Mouse (Mus musculus): ENCODE results near the gene Iqub.

Gene Iqub

GRCm38 (mm10) chr6:24527155-24528063, 12.5 kb upstream of the Iqub start, which contains the start of gene Ndufa5:
Gene Ndufa5 (minus strand): TSS chr6:24528013.
- peak; percentile 21; the same call in 1 of the 2 replicates for TF ChIP-seq GATA4 (IDR thresholded peaks at IDR 0.05; ENCODE audit: insufficient replicate concordance, low read length)

GRCm38 (mm10) chr6:24525705-24526104, 10.8 kb upstream of the Iqub start:
- no peak for TF ChIP-seq GATA4 (IDR thresholded peaks at IDR 0.05; ENCODE audit: insufficient replicate concordance, low read length)

DNA sequence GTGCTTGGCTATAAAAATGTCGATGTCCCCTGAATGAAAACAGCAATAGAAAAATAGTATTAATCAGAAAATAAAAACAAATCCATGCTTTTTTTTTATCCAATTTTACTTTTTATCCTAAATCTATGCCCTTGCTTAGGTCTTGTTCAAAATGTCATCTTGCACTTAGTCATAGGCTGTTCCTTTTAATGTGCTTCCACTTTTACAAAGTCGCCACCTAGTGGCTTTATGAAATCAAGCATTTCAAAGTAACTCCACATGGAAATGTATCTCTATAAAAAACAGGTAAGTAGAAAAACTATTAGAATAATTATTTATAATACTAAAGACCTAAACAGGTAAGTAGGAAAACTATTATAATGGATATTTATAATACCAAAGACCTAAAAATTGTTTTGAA, 1.3 kb upstream of the Iqub start:
- no peak for TF ChIP-seq GATA4 (IDR thresholded peaks at IDR 0.05; ENCODE audit: insufficient replicate concordance, low read length)

- TF ChIP-seq GATA4 (IDR thresholded peaks at IDR 0.05; ENCODE audit: insufficient replicate concordance, low read length), result no peak
Measured at GRCm38 (mm10) chr6:24504141-24504540, 10.7 kb downstream of the Iqub start.

DNA sequence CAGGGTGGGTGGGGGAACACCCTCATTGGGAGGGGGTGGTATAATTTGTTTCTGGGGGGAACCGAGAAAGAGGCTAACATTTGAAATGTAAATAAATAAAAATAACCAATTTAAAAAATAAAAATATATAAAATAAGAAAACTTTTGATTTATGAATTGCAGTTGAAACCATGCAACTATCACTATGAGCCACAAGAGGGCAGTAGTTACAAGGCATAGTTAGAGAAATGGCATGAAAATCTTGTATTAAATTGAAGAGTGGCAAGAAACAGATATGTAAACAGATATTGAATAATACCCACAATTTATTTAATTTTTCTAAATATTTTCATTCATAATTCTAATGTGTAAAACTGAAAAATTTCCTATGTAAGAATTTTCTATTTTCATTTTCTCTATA, 24.5 kb downstream of the Iqub start:
- TF ChIP-seq GATA4 (IDR thresholded peaks at IDR 0.05; ENCODE audit: insufficient replicate concordance, low read length), result no peak

DNA sequence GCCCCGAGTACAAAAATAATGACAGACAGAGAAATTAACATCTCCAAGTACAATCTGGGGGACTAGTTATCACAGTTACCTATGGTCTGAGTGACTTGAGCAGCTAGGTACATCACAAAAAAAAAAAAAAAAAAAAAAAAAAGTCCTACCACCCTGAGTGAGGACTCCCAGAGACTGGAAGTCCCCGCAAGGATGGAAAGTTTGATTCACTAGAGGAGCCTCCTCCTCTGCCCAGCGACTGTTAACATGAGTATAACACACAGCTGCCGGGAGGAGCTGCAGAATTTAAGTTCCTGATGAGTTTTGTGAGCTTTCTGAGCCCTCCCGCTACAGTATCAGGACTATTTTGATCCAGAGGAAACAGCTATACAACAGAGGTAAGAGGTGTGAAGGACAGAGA, 28.3 kb downstream of the Iqub start:
- TF ChIP-seq GATA4 (IDR thresholded peaks at IDR 0.05; ENCODE audit: insufficient replicate concordance, low read length), result no peak

DNA sequence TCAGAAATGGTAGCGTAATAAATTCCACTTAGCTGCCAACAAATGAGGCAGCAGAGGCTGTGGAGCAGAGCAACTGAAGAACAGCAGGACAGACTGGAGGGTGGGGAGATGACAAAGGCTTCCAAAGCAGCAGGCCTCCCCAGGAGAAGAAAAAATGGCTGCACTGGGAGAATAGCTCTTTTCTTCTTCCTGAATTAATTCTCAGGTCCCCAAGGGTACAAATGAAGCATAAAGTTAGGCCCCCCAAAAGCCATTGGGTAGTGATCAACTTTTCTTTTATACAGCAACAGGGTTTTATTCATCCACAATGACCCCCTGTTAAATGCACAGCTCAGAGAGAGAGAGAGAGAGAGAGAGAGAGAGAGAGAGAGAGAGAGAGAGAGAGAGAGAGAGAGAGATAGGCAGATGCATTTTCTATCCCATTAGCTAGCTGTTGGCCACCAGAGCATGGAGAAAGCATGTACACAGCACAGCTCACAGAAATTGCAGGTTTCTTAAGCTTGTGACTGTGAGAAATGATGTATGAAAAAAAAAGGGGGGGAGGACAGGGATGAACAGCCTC, 44.2 kb downstream of the Iqub start:
- no peak for TF ChIP-seq GATA4 (IDR thresholded peaks at IDR 0.05; ENCODE audit: insufficient replicate concordance, low read length)

GRCm38 (mm10) chr6:24470135-24470534, 44.7 kb downstream of the Iqub start:
- TF ChIP-seq GATA4 (IDR thresholded peaks at IDR 0.05; ENCODE audit: insufficient replicate concordance, low read length), result no peak

DNA sequence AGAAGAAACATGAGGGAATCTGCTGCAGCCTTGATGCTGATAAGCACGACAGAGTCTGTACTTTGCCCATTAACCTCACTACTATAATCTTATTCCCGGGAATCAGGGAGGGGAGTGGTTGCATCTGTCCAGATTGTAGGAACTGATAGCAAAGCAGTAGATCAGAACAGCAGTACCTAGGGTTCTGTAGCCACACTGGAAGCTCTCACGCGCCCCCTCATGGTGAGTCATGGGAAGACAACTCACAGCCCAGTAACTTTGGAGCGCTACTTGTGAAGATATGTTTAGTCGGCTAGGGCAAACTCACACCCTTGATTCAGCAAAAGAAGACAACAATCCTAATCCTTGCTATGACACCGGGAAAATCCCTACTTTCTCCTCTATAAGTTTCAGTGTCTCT, 58.8 kb downstream of the Iqub start:
- peak; percentile 39; the same call in 1 of the 2 replicates for TF ChIP-seq GATA4 (IDR thresholded peaks at IDR 0.05; ENCODE audit: insufficient replicate concordance, low read length)

- TF ChIP-seq GATA4 (IDR thresholded peaks at IDR 0.05; ENCODE audit: insufficient replicate concordance, low read length), result no peak
Measured at GRCm38 (mm10) chr6:24451026-24451821, 63.6 kb downstream of the Iqub start.

DNA sequence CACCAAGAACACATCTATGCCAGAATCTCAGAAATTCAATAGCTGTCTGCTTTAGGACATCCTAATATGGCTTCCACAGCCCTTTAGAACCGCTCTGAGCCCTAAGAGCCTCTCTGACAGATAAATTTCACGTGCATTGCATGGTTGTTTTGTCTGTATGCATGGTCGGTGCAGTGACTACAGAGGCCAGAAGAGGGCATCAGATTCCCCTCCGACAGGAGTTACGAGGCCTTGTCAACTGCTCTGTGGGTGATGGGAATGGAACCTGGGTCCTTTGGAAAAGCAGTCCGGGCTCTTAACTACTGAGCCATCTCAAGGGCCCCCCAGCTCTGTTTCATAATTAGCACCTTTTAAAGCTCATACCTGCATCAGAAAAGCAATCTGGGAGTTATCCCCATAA, 64.6 kb downstream of the Iqub start:
- no peak for TF ChIP-seq GATA4 (IDR thresholded peaks at IDR 0.05; ENCODE audit: insufficient replicate concordance, low read length)

DNA sequence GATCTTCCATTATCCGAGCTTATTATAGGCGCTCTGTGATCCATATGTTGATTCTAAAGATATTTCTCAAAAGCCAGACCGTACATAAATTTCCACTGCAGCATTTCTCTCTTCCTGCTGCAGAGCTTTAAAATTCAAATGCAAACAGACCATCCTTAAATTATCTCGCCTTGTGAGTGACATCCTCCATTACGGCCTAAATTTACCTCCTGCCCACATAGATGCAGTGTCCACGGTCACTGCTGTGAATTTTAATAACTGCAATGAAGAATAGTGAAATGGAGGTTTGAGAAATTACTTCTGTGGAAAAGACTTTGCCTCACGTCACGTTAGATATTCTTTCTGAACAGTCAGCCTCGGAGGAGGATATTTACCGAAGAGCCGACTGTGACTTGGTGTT, 98.8 kb downstream of the Iqub start:
- TF ChIP-seq GATA4 (IDR thresholded peaks at IDR 0.05; ENCODE audit: insufficient replicate concordance, low read length), result no peak

- TF ChIP-seq GATA4 (IDR thresholded peaks at IDR 0.05; ENCODE audit: insufficient replicate concordance, low read length), result no peak
Measured at GRCm38 (mm10) chr6:24415500-24415899, 99.4 kb downstream of the Iqub start.

DNA sequence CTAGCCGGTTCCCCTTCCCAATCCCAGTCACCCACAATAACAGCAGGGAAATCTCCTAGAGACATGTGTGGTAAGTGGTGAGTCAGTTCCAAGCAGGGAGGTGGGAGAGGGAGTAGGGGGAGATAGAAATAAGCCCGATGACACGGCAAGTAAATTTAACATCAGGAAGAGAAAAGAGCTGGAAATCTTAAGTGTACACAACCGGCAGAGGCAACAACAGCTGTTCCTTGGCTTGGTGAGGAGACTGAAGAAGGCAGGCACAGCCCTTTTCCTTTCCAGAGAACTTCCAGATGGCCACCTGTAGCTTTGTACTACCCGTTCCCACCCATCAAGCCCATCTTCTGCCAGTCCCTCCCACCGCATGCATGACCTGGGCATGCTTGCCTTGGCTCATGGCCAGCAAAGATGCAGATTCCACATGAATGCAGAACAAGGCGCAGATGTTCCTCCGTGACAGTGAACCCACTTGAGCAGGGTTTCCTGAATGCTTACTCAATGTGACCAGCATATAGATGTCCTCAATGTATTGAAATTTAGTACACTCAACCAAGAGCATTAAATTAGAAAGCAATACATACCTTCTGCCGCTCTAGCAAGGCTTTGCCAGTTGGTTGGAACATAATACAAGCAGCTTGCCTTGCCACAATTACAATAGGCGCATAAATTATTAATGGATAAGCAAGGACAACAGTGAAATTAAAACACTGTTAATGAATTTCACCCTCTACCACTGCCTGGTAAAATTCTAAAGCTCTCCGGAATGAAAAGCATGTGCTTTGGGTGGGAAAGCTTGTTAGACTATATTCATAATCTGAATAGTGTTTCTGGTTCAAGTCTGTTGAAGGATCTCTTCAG, 106.1 kb downstream of the Iqub start:
- no peak for TF ChIP-seq GATA4 (IDR thresholded peaks at IDR 0.05; ENCODE audit: insufficient replicate concordance, low read length)

- TF ChIP-seq GATA4 (IDR thresholded peaks at IDR 0.05; ENCODE audit: insufficient replicate concordance, low read length), result no peak
Measured at GRCm38 (mm10) chr6:24407743-24408142, 107.1 kb downstream of the Iqub start.
